Mouse (Mus musculus): ENCODE data around the gene Mcm2.

Mcm2 gene

DNA sequence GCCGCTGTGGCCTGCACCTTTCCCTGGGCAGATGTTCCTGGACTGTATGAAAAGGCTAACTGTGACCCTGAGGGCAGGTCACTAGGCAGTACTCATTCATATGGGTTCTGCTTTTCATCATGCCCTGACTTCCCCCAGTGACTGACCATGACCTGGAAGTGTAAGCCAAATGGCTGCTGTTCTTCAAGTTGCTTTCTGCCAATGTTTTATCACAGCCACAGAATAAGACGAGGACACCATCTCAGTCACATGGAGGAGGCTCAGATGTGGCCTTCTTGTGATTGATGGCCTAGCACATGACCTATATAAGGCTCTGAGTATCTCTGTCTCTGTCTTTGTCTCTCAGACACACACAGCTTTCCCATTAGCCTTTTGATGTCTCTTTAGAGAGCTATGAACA, 51.0 kb downstream of the Mcm2 start:
- DNase-seq (ENCODE audit: low spot score in 2 of 2) = no peak

DNA sequence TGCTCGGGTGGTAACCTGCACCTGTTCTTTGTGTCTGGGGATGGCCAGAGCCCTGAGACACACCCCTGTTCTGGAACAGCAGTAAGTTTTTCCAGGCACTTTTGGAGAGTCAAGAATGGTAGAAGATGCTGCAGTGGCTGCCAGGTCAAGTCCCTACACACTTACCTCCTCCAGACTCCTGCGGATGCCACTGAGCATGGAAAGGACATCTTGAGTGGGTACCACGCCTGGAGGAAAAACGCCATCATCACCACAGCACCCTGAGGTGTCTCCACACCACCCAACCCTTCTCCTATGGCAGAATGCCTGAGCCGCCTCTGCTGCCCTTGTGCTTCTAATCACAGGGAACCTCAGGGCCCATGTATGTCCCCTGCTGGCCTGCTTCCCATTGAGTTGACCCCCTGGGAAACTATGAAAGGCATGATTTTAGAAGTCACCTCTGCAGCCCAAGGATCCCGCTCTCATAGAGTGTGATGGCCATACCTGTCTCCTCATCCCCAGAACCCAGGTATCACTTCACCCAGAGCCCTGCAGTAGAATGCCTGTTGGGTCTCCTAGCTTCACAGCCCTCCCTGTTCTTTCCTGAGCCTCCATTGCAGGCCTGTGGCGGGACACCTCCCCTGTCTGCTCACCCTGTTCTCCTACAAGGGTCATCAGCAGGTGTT, 53.5 kb downstream of the Mcm2 start:
- DNase-seq (ENCODE audit: low spot score in 2 of 2) = no peak

DNA sequence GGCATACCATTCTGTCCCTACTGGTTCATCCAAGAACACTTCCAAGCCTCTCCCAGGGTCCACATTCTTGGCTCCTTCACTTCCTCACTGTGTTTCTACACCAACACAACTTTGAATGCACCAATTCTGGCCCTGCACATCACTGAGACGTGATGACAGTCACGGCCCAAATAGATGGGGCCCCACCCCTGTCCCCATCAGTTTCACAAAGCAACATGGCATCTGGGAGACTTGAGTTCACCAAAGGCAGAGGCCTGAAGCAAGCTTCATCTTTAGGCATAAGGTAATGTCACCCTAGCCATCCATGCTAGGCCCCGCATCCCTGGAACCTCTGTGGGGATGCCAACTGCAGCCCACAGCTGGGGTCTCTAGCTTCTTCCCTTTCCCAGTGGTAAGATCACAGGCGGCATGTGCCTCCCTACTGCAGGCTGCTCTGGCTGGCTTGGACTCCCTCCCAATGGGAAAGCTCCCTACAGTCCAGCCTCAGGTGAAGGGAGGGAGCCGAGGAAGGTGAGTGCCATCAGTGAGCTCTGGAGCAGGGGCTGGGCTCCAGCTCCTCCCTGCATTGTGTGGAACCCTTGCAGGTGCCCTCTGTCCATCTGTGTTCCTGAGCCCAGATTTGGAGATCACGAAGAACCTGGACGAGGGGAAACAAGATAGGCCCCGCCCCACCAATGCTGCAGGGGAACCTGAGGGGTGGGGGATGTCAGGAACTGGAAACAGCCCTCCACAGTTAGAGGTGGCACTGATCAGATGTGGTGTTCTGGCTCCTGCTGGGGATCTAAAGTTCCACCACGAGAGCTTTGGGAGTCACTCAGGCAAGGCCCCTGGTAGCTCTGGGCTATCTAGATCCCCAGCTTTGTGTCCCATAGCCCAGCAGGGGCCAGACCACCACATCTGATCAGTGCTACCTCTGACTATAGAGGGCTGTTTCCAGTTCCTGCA, 54.5 kb downstream of the Mcm2 start:
- DNase-seq (ENCODE audit: low spot score in 2 of 2) = no peak

- DNase-seq (ENCODE audit: low spot score in 2 of 2) = no peak
These were observed 55.3 kb downstream of the Mcm2 start for GRCm38 (mm10) chr6:88843241-88843640.

GRCm38 (mm10) chr6:88842731-88843151, 55.8 kb downstream of the Mcm2 start:
- peak in 1 of 2 experiments; percentile 55 for DNase-seq (ENCODE audit: low spot score in 2 of 2)

- DNase-seq (ENCODE audit: low spot score in 2 of 2) = peak; percentile 98
These were observed 56.5 kb downstream of the Mcm2 start, which contains the start of gene Abtb1 for GRCm38 (mm10) chr6:88841781-88842689. Abtb1 (minus strand) TSS chr6:88841984.

DNA sequence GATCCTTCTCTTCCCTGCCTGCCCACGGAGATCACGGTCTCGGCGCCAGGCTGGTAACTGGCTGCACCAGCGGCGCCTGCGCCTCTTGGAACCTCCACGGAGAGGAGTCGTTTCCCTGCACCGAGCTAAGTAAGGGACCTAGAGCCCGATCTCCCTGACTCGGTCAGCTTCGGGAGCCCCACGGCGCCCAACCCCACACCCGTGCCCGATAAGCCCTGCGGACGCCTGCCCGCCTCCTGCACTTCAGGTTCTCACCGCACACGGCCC, 57.1 kb downstream of the Mcm2 start:
- no peak for DNase-seq (ENCODE audit: low spot score in 2 of 2)

DNA sequence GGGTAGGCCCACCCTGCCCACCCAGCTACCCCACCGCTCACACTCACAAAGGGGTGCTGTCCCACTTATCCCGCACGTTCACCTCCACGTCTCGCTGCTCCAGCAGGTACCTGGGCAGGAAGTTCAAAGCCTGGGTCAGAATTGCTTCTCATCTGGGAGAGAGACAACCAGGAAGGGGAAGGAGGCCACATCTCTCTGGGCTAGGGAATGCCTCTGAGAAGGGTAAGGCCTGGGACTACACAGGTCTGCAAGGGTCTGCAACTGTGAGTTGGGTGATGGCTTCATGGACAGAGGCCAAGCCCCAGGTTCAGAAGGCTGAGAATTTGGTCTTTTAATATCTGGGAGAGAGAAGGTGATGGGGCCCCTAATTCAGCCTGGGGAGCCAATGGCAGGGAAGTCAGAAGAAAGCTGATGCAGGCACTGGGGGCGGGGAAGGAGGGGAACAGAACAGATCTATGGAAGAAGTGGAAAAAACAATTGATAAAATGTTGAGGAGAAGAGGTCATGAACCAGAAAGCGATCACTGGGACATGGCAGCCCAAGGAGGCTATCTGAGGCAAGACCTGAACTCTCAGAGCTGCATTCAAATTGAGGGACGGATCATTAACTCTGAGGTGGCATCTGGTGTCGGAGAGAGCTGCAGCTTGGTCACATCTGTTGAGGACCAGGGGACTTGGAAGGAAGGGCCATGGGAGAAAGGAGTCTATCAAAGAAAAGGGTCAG, 57.6 kb downstream of the Mcm2 start:
- DNase-seq (ENCODE audit: low spot score in 2 of 2) = no peak

DNA sequence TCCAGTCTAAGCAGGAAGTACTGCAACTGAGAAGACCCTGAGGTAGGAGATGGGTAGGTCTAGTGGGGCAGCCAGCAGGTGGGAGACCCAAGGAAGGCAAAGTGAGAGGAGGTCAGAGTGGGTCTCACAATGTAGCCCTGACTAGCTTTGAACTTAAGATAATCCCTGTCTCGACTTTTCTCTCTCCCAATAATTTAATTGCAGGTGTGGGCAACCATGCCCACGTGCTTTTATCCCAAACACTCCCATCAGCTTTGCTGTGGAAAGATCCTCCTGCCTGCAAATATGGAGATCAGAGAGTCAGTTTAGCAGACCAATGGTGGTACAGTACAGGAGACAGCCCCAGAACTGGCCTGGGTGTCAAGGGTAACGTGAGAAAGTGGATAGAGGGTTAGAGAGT, 58.4 kb downstream of the Mcm2 start:
- no peak for DNase-seq (ENCODE audit: low spot score in 2 of 2)

GRCm38 (mm10) chr6:88839135-88839970, 59.2 kb downstream of the Mcm2 start:
- DNase-seq (ENCODE audit: low spot score in 2 of 2) = no peak

GRCm38 (mm10) chr6:88838613-88839012, 60.0 kb downstream of the Mcm2 start:
- no peak for DNase-seq (ENCODE audit: low spot score in 2 of 2)

DNA sequence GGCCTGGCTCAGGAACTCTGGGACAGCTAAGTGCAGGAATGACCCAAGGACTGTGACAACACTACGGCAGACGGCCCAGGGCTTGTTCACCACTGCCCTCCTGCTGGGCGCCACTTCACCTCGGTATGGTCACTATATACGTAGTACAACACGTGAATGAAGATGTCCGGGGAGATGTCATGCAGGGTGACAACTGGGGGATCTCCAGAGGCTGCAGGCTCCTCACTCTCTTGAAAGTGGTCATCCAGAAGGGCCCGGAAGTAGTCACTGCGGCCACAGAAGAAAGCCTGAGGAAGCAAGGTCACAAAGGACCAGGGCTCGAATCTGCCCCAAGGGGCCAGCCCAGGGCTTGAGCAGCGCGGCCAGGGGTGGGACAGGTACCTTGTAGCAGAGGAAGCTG, 60.6 kb downstream of the Mcm2 start:
- DNase-seq (ENCODE audit: low spot score in 2 of 2) = no peak

- DNase-seq (ENCODE audit: low spot score in 2 of 2) = no peak
These were observed 62.3 kb downstream of the Mcm2 start for GRCm38 (mm10) chr6:88836178-88836819.

DNA sequence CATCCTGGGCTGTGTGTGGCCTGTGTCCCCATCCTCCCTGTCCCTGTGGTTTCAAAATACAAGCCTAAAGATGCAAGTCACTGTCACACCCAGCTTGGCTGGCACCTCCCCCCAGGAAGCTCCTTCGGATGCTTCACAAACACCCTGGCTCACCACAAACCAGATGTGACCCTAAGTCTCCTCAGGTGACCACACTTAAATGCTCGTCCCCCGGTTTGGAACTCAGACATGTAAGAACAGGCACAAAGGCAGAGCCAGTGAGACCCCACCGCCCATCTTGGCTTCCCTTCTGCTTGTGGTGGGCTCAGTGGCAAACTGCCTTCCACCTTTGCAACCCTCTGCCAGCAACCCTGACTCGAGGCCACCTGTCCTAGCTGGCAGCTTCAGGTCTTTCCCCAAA, 63.5 kb downstream of the Mcm2 start:
- no peak for DNase-seq (ENCODE audit: low spot score in 2 of 2)
